In genomic region chr11:102317298-102317900, GRCm38 (mm10) we compare ENCODE assay signal across 8 mouse cellular contexts. TPM values are rescaled to one million over a fixed set of nuclear protein-coding genes. Genes with fewer than 3 reads are reported as not detected.
A peak's percentile ranks its signal among the peaks of the same experiment; 100 is the strongest.
DNase-seq lines count a peak whose midpoint lies in the region; ATAC-seq and TF ChIP-seq lines count a peak whose summit lies in the region.

No protein-coding gene starts in this region.

- under 1% methylated on average over 67 of the region's 87 CpGs for WGBS in neural tube, embryonic 11.5 days
- WGBS in liver, postnatal 0 days (ENCODE audit: insufficient replicate concordance) = under 1% methylated on average over 55 of the region's 87 CpGs
- under 1% methylated on average over 50 of the region's 87 CpGs for WGBS in neural tube, embryonic 15.5 days

- H3K36me3 ChIP-seq in neural tube, embryonic 11.5 days (ENCODE audit: control insufficient read depth, insufficient read depth, low read length) = peaks cover 5% of the 10 kb centered on the region
- peaks cover 34% of the 10 kb centered on the region for H3K36me3 ChIP-seq in liver, postnatal 0 days (replicated peaks; ENCODE audit: insufficient read depth, low read length)
- H3K36me3 ChIP-seq in neural tube, embryonic 15.5 days = peaks cover 28% of the 10 kb centered on the region

- no peak for TF ChIP-seq CTCF in cortical plate, adult 2 months (IDR thresholded peaks at IDR 0.05; ENCODE audit: extremely low read depth, insufficient read depth, low read length)
- TF ChIP-seq CTCF in liver, postnatal 0 days (IDR thresholded peaks at IDR 0.05; ENCODE audit: low read depth) = no peak; the same call in 1 of the 2 replicates

- H3K27me3 ChIP-seq in neural tube, embryonic 11.5 days (ENCODE audit: control insufficient read depth, insufficient read depth, low read length) = no peaks in the 10 kb centered on the region; the same call in 1 of the 2 replicates
- no peaks in the 10 kb centered on the region for H3K27me3 ChIP-seq in liver, postnatal 0 days (ENCODE audit: insufficient read depth, low read length)
- no peaks in the 10 kb centered on the region for H3K27me3 ChIP-seq in neural tube, embryonic 15.5 days (replicated peaks)

- TF ChIP-seq EP300 in liver, postnatal 0 days (IDR thresholded peaks at IDR 0.05; ENCODE audit: low read depth) = no peak

- peak; percentile 79 for DNase-seq in neural tube, embryonic 11.5 days (ENCODE audit: low spot score)
- no peak for DNase-seq in neural tube, embryonic 10.5 days (ENCODE audit: extremely low spot score, low spot score)
- DNase-seq in gastrocnemius, postnatal 25 days = peak; percentile 77
- DNase-seq in kidney, adult 9 months = peak; percentile 46
- DNase-seq in liver, postnatal 0 days = peak; percentile 79
- DNase-seq in thymus, postnatal 14 days = peak; percentile 81

- TF ChIP-seq POLR2A in cortical plate, adult 2 months (IDR thresholded peaks at IDR 0.05; ENCODE audit: extremely low read depth, insufficient read depth, low read length) = no peak

- peaks cover 18% of the 10 kb centered on the region for H3K4me1 ChIP-seq in neural tube, embryonic 11.5 days (ENCODE audit: control insufficient read depth, insufficient read depth, low read length)
- H3K4me1 ChIP-seq in cortical plate, adult 2 months (ENCODE audit: control insufficient read depth, insufficient read depth, low read length) = 0 out of 2 replicates have a peak, but pooled peaks cover 1% of the 10 kb centered on the region
- peaks cover 25% of the 10 kb centered on the region for H3K4me1 ChIP-seq in liver, postnatal 0 days (ENCODE audit: insufficient read depth)
- H3K4me1 ChIP-seq in neural tube, embryonic 15.5 days = peaks cover 26% of the 10 kb centered on the region

- H3K4me3 ChIP-seq in neural tube, embryonic 11.5 days (ENCODE audit: low read depth, low read length) = peak overlapping the region; percentile 100
- H3K4me3 ChIP-seq in cortical plate, adult 2 months (ENCODE audit: insufficient read depth, low read length) = peak overlapping the region; percentile 55
- peak overlapping the region; percentile 88 for H3K4me3 ChIP-seq in liver, postnatal 0 days (ENCODE audit: low read depth, low read length)
- peak overlapping the region; percentile 97 for H3K4me3 ChIP-seq in neural tube, embryonic 15.5 days (replicated peaks)

- ATAC-seq in neural tube, embryonic 11.5 days (ENCODE audit: insufficient read depth, low FRiP score, low TSS enrichment) = peak; percentile 28; the same call in 1 of the 2 replicates
- peak; percentile 59 for ATAC-seq in liver, postnatal 0 days
- peak; percentile 14; the same call in 1 of the 2 replicates for ATAC-seq in neural tube, embryonic 15.5 days (ENCODE audit: low FRiP score)

- no peaks in the 10 kb centered on the region for H3K9me3 ChIP-seq in neural tube, embryonic 11.5 days (ENCODE audit: control insufficient read depth, low read length)
- no peaks in the 10 kb centered on the region for H3K9me3 ChIP-seq in liver, postnatal 0 days (ENCODE audit: low read length)
- H3K9me3 ChIP-seq in neural tube, embryonic 15.5 days (replicated peaks) = no peaks in the 10 kb centered on the region

- H3K27ac ChIP-seq in neural tube, embryonic 11.5 days (ENCODE audit: low read depth, low read length) = peak overlapping the region; percentile 99
- H3K27ac ChIP-seq in cortical plate, adult 2 months (ENCODE audit: insufficient read depth, low read length) = peak overlapping the region; percentile 100
- H3K27ac ChIP-seq in liver, postnatal 0 days (ENCODE audit: low read depth) = peak overlapping the region; percentile 99
- peak overlapping the region; percentile 98 for H3K27ac ChIP-seq in neural tube, embryonic 15.5 days (replicated peaks)

- peak overlapping the region; percentile 80 for H3K4me2 ChIP-seq in neural tube, embryonic 11.5 days (ENCODE audit: low read depth)
- H3K4me2 ChIP-seq in liver, postnatal 0 days (ENCODE audit: low read depth, low read length) = peak overlapping the region; percentile 95
- H3K4me2 ChIP-seq in neural tube, embryonic 15.5 days = peak overlapping the region; percentile 84

- peak overlapping the region; percentile 100 for H3K9ac ChIP-seq in neural tube, embryonic 11.5 days (ENCODE audit: low read length)
- H3K9ac ChIP-seq in liver, postnatal 0 days (replicated peaks) = peak overlapping the region; percentile 100
- peak overlapping the region; percentile 97 for H3K9ac ChIP-seq in neural tube, embryonic 15.5 days (replicated peaks)

RNA-seq across cellular contexts. Expression of gene Ubtf, which starts 2.1 kb away (rescaled TPM):
- polyA plus RNA-seq in neural tube, embryonic 11.5 days (2014; fragmentation: Nextera tagmentation; extraction: Ambion mirVana) = 86.0 and 93.2 TPM in 2 replicates
- 84.1 and 86.8 TPM in 2 replicates for polyA plus RNA-seq in cortical plate, adult 2 months (2012; rRNA removed)
- total RNA-seq in gastrocnemius, postnatal 25 days (2021) = 10 to 100 TPM; 36.6 to 37.8 TPM
- 32.4 and 32.5 TPM in 2 replicates for polyA plus RNA-seq in liver, postnatal 0 days (2015; fragmentation: Nextera tagmentation; extraction: Ambion mirVana)
- 68.9 and 79.5 TPM in 2 replicates for polyA plus RNA-seq in neural tube, embryonic 15.5 days (2015; fragmentation: Nextera tagmentation; extraction: Ambion mirVana)

RNA-seq across cellular contexts. Expression of gene Atxn7l3, which starts 21.0 kb away (rescaled TPM):
- 18.8 and 20.0 TPM in 2 replicates for polyA plus RNA-seq in neural tube, embryonic 11.5 days (2014; fragmentation: Nextera tagmentation; extraction: Ambion mirVana)
- polyA plus RNA-seq in cortical plate, adult 2 months (2012; rRNA removed) = 171 and 180 TPM in 2 replicates
- 10 to 100 TPM; 12.4 to 13.1 TPM for total RNA-seq in gastrocnemius, postnatal 25 days (2021)
- polyA plus RNA-seq in liver, postnatal 0 days (2015; fragmentation: Nextera tagmentation; extraction: Ambion mirVana) = 4.5 and 4.6 TPM in 2 replicates
- polyA plus RNA-seq in neural tube, embryonic 15.5 days (2015; fragmentation: Nextera tagmentation; extraction: Ambion mirVana) = 27.2 and 28.1 TPM in 2 replicates

RNA-seq across cellular contexts. Expression of gene Tmub2, which starts 32.7 kb away (rescaled TPM):
- polyA plus RNA-seq in neural tube, embryonic 11.5 days (2014; fragmentation: Nextera tagmentation; extraction: Ambion mirVana) = 61.7 and 64.5 TPM in 2 replicates
- 95.3 and 97.0 TPM in 2 replicates for polyA plus RNA-seq in cortical plate, adult 2 months (2012; rRNA removed)
- 10 to 100 TPM; 11.5 to 14.6 TPM for total RNA-seq in gastrocnemius, postnatal 25 days (2021)
- polyA plus RNA-seq in liver, postnatal 0 days (2015; fragmentation: Nextera tagmentation; extraction: Ambion mirVana) = 19.4 and 20.8 TPM in 2 replicates
- polyA plus RNA-seq in neural tube, embryonic 15.5 days (2015; fragmentation: Nextera tagmentation; extraction: Ambion mirVana) = 79.8 and 83.7 TPM in 2 replicates

RNA-seq across cellular contexts. Expression of gene Slc4a1, which starts 48.6 kb away (rescaled TPM):
- polyA plus RNA-seq in neural tube, embryonic 11.5 days (2014; fragmentation: Nextera tagmentation; extraction: Ambion mirVana) = 26.6 and 28.4 TPM in 2 replicates
- 0.02 and 0.04 TPM in 2 replicates for polyA plus RNA-seq in cortical plate, adult 2 months (2012; rRNA removed)
- total RNA-seq in gastrocnemius, postnatal 25 days (2021) = under 1 TPM; 0.08 to 0.56 TPM
- 311 and 329 TPM in 2 replicates for polyA plus RNA-seq in liver, postnatal 0 days (2015; fragmentation: Nextera tagmentation; extraction: Ambion mirVana)
- 2.5 and 3.5 TPM in 2 replicates for polyA plus RNA-seq in neural tube, embryonic 15.5 days (2015; fragmentation: Nextera tagmentation; extraction: Ambion mirVana)

RNA-seq across cellular contexts. Expression of gene Asb16, which starts 48.9 kb away (rescaled TPM):
- not detected in 2 replicates for polyA plus RNA-seq in neural tube, embryonic 11.5 days (2014; fragmentation: Nextera tagmentation; extraction: Ambion mirVana)
- 1.9 and 2.2 TPM in 2 replicates for polyA plus RNA-seq in cortical plate, adult 2 months (2012; rRNA removed)
- total RNA-seq in gastrocnemius, postnatal 25 days (2021) = 10 to 100 TPM; 70.0 to 71.3 TPM
- polyA plus RNA-seq in liver, postnatal 0 days (2015; fragmentation: Nextera tagmentation; extraction: Ambion mirVana) = not detected in 2 replicates
- polyA plus RNA-seq in neural tube, embryonic 15.5 days (2015; fragmentation: Nextera tagmentation; extraction: Ambion mirVana) = 0.10 and 0.12 TPM in 2 replicates
